Mouse (Mus musculus): ENCODE data around the gene Angptl8.

- TF ChIP-seq CTCF (IDR thresholded peaks at IDR 0.05; ENCODE audit: low read depth) (no peak), EP300 (IDR thresholded peaks at IDR 0.05; ENCODE audit: low read depth) (no peak)
These were observed 2.4 kb downstream of the Angptl8 start for GRCm38 (mm10) chr9:21837690-21838089.

Measured in liver, postnatal 0 days (tissue).